Mouse (Mus musculus): Measurements from ENCODE around the gene Ubb. TPM values are rescaled to one million over a fixed set of nuclear protein-coding genes. Genes with fewer than 3 reads are reported as not detected.

Gene Ubb
- polyA plus RNA-seq, 1 experiment: 2,028 TPM

- no peaks in the 10 kb centered on the region for H3K36me3 ChIP-seq (ENCODE audit: control insufficient read depth, insufficient read depth)
- no peak overlapping the region for H3K4me3 ChIP-seq
- H3K27me3 ChIP-seq (ENCODE audit: control insufficient read depth, insufficient read depth, insufficient read length): no peaks in the 10 kb centered on the region
- H3K79me2 ChIP-seq (ENCODE audit: control insufficient read depth, insufficient read depth): no peaks in the 10 kb centered on the region
- H3K4me2 ChIP-seq (ENCODE audit: low read depth): no peak overlapping the region
- TF ChIP-seq CEBPB (IDR thresholded peaks at IDR 0.05; ENCODE audit: insufficient read depth, poor library complexity, severe bottlenecking) (no peak), MYOD1 (IDR thresholded peaks at IDR 0.05; ENCODE audit: control insufficient read depth in 1 of 3, insufficient read length in 2 of 3, low read depth in 2 of 3) (no peak)
- H3ac ChIP-seq (ENCODE audit: control insufficient read depth, insufficient read length): no peak overlapping the region
Measured at GRCm38 (mm10) chr11:62511444-62512202, 39.3 kb upstream of the Ubb start.

GRCm38 (mm10) chr11:62512529-62513080, 38.4 kb upstream of the Ubb start:
- Histone ChIP-seq H3K79me2 (ENCODE audit: control insufficient read depth, insufficient read depth) (no peaks in the 10 kb centered on the region), H3ac (ENCODE audit: control insufficient read depth, insufficient read length) (no peak overlapping the region), H3K4me3 (no peak overlapping the region), H3K27me3 (ENCODE audit: control insufficient read depth, insufficient read depth, insufficient read length) (no peaks in the 10 kb centered on the region), H3K4me2 (ENCODE audit: low read depth) (no peak overlapping the region), H3K36me3 (ENCODE audit: control insufficient read depth, insufficient read depth) (no peaks in the 10 kb centered on the region)
- TF ChIP-seq TCF3 (IDR thresholded peaks at IDR 0.05; ENCODE audit: insufficient read length, low read depth) (no peak), CEBPB (IDR thresholded peaks at IDR 0.05; ENCODE audit: insufficient read depth, poor library complexity, severe bottlenecking) (no peak), USF1 (IDR thresholded peaks at IDR 0.05; ENCODE audit: low read depth) (no peak), E2F4 (IDR thresholded peaks at IDR 0.05; ENCODE audit: insufficient read depth) (no peak), POLR2A (IDR thresholded peaks at IDR 0.05; ENCODE audit: insufficient read length, low read depth) (no peak), POLR2AphosphoS2 (IDR thresholded peaks at IDR 0.05; ENCODE audit: insufficient read length, low read depth) (no peak), MYOD1 (IDR thresholded peaks at IDR 0.05; ENCODE audit: control insufficient read depth in 1 of 3, insufficient read length in 2 of 3, low read depth in 2 of 3) (no peak), SRF (IDR thresholded peaks at IDR 0.05; ENCODE audit: control insufficient read depth, insufficient read length, low read depth) (no peak), REST (IDR thresholded peaks at IDR 0.05; ENCODE audit: insufficient read depth, insufficient read length) (no peak), MAX (IDR thresholded peaks at IDR 0.05; ENCODE audit: low read depth) (no peak), TCF12 (IDR thresholded peaks at IDR 0.05; ENCODE audit: insufficient read depth, poor library complexity, severe bottlenecking) (no peak), MYOG (IDR thresholded peaks at IDR 0.05; ENCODE audit: control insufficient read depth in 1 of 3, insufficient read depth in 1 of 3, insufficient read length in 2 of 3, low read depth in 2 of 3) (no peak)

GRCm38 (mm10) chr11:62513311-62513710, 37.7 kb upstream of the Ubb start:
- Histone ChIP-seq H3K4me3 (no peak overlapping the region), H3ac (ENCODE audit: control insufficient read depth, insufficient read length) (no peak overlapping the region), H3K27me3 (ENCODE audit: control insufficient read depth, insufficient read depth, insufficient read length) (no peaks in the 10 kb centered on the region), H3K4me2 (ENCODE audit: low read depth) (no peak overlapping the region), H3K79me2 (ENCODE audit: control insufficient read depth, insufficient read depth) (no peaks in the 10 kb centered on the region), H3K36me3 (ENCODE audit: control insufficient read depth, insufficient read depth) (no peaks in the 10 kb centered on the region)
- no peak for TF ChIP-seq SRF (IDR thresholded peaks at IDR 0.05; ENCODE audit: control insufficient read depth, insufficient read length, low read depth)
- TF ChIP-seq E2F4 (IDR thresholded peaks at IDR 0.05; ENCODE audit: insufficient read depth): no peak
- TF ChIP-seq POLR2A (IDR thresholded peaks at IDR 0.05; ENCODE audit: insufficient read length, low read depth): no peak
- TF ChIP-seq MYOG (IDR thresholded peaks at IDR 0.05; ENCODE audit: control insufficient read depth in 1 of 3, insufficient read depth in 1 of 3, insufficient read length in 2 of 3, low read depth in 2 of 3): no peak
- no peak for TF ChIP-seq POLR2AphosphoS2 (IDR thresholded peaks at IDR 0.05; ENCODE audit: insufficient read length, low read depth)
- no peak for TF ChIP-seq MYOD1 (IDR thresholded peaks at IDR 0.05; ENCODE audit: control insufficient read depth in 1 of 3, insufficient read length in 2 of 3, low read depth in 2 of 3)
- no peak for TF ChIP-seq TCF3 (IDR thresholded peaks at IDR 0.05; ENCODE audit: insufficient read length, low read depth)
- TF ChIP-seq REST (IDR thresholded peaks at IDR 0.05; ENCODE audit: insufficient read depth, insufficient read length): no peak
- TF ChIP-seq CEBPB (IDR thresholded peaks at IDR 0.05; ENCODE audit: insufficient read depth, poor library complexity, severe bottlenecking): no peak
- no peak for TF ChIP-seq USF1 (IDR thresholded peaks at IDR 0.05; ENCODE audit: low read depth)
- no peak for TF ChIP-seq TCF12 (IDR thresholded peaks at IDR 0.05; ENCODE audit: insufficient read depth, poor library complexity, severe bottlenecking)

GRCm38 (mm10) chr11:62518991-62519390, 32.0 kb upstream of the Ubb start:
- no peak overlapping the region for H3ac ChIP-seq (ENCODE audit: control insufficient read depth, insufficient read length)
- no peaks in the 10 kb centered on the region for H3K27me3 ChIP-seq (ENCODE audit: control insufficient read depth, insufficient read depth, insufficient read length)
- H3K79me2 ChIP-seq (ENCODE audit: control insufficient read depth, insufficient read depth): no peaks in the 10 kb centered on the region
- no peak for TF ChIP-seq REST (IDR thresholded peaks at IDR 0.05; ENCODE audit: insufficient read depth, insufficient read length)
- peak in 1 of 3 experiments; percentile 13 for TF ChIP-seq MYOD1 (IDR thresholded peaks at IDR 0.05; ENCODE audit: control insufficient read depth in 1 of 3, insufficient read length in 2 of 3, low read depth in 2 of 3)
- no peak overlapping the region for H3K4me2 ChIP-seq (ENCODE audit: low read depth)
- no peak overlapping the region for H3K4me3 ChIP-seq
- no peaks in the 10 kb centered on the region for H3K36me3 ChIP-seq (ENCODE audit: control insufficient read depth, insufficient read depth)

GRCm38 (mm10) chr11:62522283-62522682, 28.7 kb upstream of the Ubb start:
- no peaks in the 10 kb centered on the region for H3K36me3 ChIP-seq (ENCODE audit: control insufficient read depth, insufficient read depth)
- no peaks in the 10 kb centered on the region for H3K27me3 ChIP-seq (ENCODE audit: control insufficient read depth, insufficient read depth, insufficient read length)
- TF ChIP-seq MYOG (IDR thresholded peaks at IDR 0.05; ENCODE audit: control insufficient read depth in 1 of 3, insufficient read depth in 1 of 3, insufficient read length in 2 of 3, low read depth in 2 of 3) (no peak), SRF (IDR thresholded peaks at IDR 0.05; ENCODE audit: control insufficient read depth, insufficient read length, low read depth) (no peak), REST (IDR thresholded peaks at IDR 0.05; ENCODE audit: insufficient read depth, insufficient read length) (no peak), POLR2AphosphoS2 (IDR thresholded peaks at IDR 0.05; ENCODE audit: insufficient read length, low read depth) (no peak), USF1 (IDR thresholded peaks at IDR 0.05; ENCODE audit: low read depth) (no peak), TCF12 (IDR thresholded peaks at IDR 0.05; ENCODE audit: insufficient read depth, poor library complexity, severe bottlenecking) (no peak), TCF3 (IDR thresholded peaks at IDR 0.05; ENCODE audit: insufficient read length, low read depth) (no peak), E2F4 (IDR thresholded peaks at IDR 0.05; ENCODE audit: insufficient read depth) (no peak), MAX (IDR thresholded peaks at IDR 0.05; ENCODE audit: low read depth) (no peak)
- H3K4me3 ChIP-seq: no peak overlapping the region
- no peaks in the 10 kb centered on the region for H3K79me2 ChIP-seq (ENCODE audit: control insufficient read depth, insufficient read depth)
- no peak overlapping the region for H3ac ChIP-seq (ENCODE audit: control insufficient read depth, insufficient read length)
- H3K4me2 ChIP-seq (ENCODE audit: low read depth): no peak overlapping the region
